Comparison of ENCODE assay signal across 8 mouse cellular contexts in the genomic region with DNA sequence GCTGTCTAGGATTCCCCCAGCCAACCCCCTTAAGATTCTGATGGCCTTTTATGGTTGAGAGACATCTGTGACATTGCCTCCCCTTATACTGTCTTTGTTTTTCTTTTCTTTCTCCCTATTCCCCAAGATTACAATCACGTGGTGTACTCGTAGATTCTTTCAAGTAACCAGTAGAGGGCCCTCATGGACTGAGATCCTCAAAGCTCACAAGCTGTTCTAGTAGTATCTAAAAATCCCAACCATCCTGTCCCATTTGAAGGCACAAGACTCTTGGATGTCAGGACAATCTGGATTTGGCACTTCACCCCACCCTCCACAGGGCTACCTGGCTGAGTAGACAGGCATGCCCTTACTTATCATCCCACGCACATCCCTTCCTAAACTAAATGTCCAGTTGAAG. TPM values are rescaled to one million over a fixed set of nuclear protein-coding genes. Genes with fewer than 3 reads are reported as not detected.
DNase-seq lines count a peak whose midpoint lies in the region; ATAC-seq and TF ChIP-seq lines count a peak whose summit lies in the region.

No protein-coding gene starts in this region.

- H3K4me2 ChIP-seq in neural tube, embryonic 13.5 days, result no peak overlapping the region
- no peak overlapping the region for H3K4me2 ChIP-seq in forebrain, embryonic 12.5 days

- H3K9ac ChIP-seq in heart, adult 2 months (ENCODE audit: low read depth, low read length), result no peak overlapping the region
- H3K9ac ChIP-seq in neural tube, embryonic 13.5 days, result no peak overlapping the region
- H3K9ac ChIP-seq in forebrain, embryonic 12.5 days, result no peak overlapping the region

- H3K9me3 ChIP-seq in neural tube, embryonic 13.5 days, result no peaks in the 10 kb centered on the region
- no peaks in the 10 kb centered on the region for H3K9me3 ChIP-seq in forebrain, embryonic 12.5 days

- no peaks in the 10 kb centered on the region for H3K36me3 ChIP-seq in heart, adult 2 months (ENCODE audit: control insufficient read depth, insufficient read depth, low read length)
- no peaks in the 10 kb centered on the region for H3K36me3 ChIP-seq in neural tube, embryonic 13.5 days
- H3K36me3 ChIP-seq in forebrain, embryonic 12.5 days (replicated peaks), result no peaks in the 10 kb centered on the region

- WGBS in heart, adult 2 months, result 31% methylated on average over 3 of the region's 3 CpGs
- 30% methylated on average over 3 of the region's 3 CpGs for WGBS in neural tube, embryonic 13.5 days
- WGBS in forebrain, embryonic 12.5 days, result 32% methylated on average over 3 of the region's 3 CpGs

- TF ChIP-seq CTCF in heart, adult 2 months (IDR thresholded peaks at IDR 0.05), result peak; percentile 71

- no peak for TF ChIP-seq EP300 in heart, adult 2 months (IDR thresholded peaks at IDR 0.05; ENCODE audit: insufficient read depth, low read depth, low read length)

- DNase-seq in heart, adult 2 months, result no peak
- no peak for DNase-seq in heart, adult 8-10 months (ENCODE audit: low spot score)
- no peak for DNase-seq in neural tube, embryonic 10.5 days (ENCODE audit: extremely low spot score, low spot score)
- peak; percentile 74 for DNase-seq in retina, embryonic 14.5 days (ENCODE audit: low spot score)
- no peak for DNase-seq in right cerebral cortex, postnatal 36 days (ENCODE audit: low spot score in 2 of 2)
- DNase-seq in kidney, postnatal 4 days, result no peak

- ATAC-seq in neural tube, embryonic 13.5 days (ENCODE audit: low read depth), result 0 out of 2 replicates have a peak, but pooled peaks have one; percentile 34
- ATAC-seq in forebrain, embryonic 12.5 days (ENCODE audit: low FRiP score), result peak; percentile 14; the same call in 1 of the 2 replicates

- no peaks in the 10 kb centered on the region for H3K4me1 ChIP-seq in heart, adult 2 months (ENCODE audit: control insufficient read depth, insufficient read depth, low read length)
- no peaks in the 10 kb centered on the region for H3K4me1 ChIP-seq in neural tube, embryonic 13.5 days (replicated peaks)
- H3K4me1 ChIP-seq in forebrain, embryonic 12.5 days, result no peaks in the 10 kb centered on the region

- H3K79me2 ChIP-seq in heart, adult 2 months (replicated peaks; ENCODE audit: control insufficient read depth, insufficient read depth, low read length), result no peaks in the 10 kb centered on the region

- intact Hi-C loops in heart, adult 2 months (cut with DNase I), result loop anchor here (2.0 kb wide), 1 partner anchor 45 kb away; no protein-coding TSS in a partner anchor

- H3K27me3 ChIP-seq in heart, adult 2 months (ENCODE audit: control insufficient read depth, insufficient read depth, low read length), result no peaks in the 10 kb centered on the region
- H3K27me3 ChIP-seq in neural tube, embryonic 13.5 days, result no peaks in the 10 kb centered on the region
- no peaks in the 10 kb centered on the region for H3K27me3 ChIP-seq in forebrain, embryonic 12.5 days

- no peak overlapping the region for H3K27ac ChIP-seq in heart, adult 2 months
- H3K27ac ChIP-seq in neural tube, embryonic 13.5 days (replicated peaks), result no peak overlapping the region
- H3K27ac ChIP-seq in forebrain, embryonic 12.5 days, result no peak overlapping the region

- no peak overlapping the region for H3K4me3 ChIP-seq in heart, adult 2 months
- no peak overlapping the region for H3K4me3 ChIP-seq in neural tube, embryonic 13.5 days
- H3K4me3 ChIP-seq in forebrain, embryonic 12.5 days (replicated peaks), result no peak overlapping the region

- no peak for TF ChIP-seq POLR2A in heart, adult 2 months (IDR thresholded peaks at IDR 0.05; ENCODE audit: insufficient read depth, low read depth, low read length)

RNA-seq across cellular contexts. Expression of gene Rrp1b, which starts 8.2 kb away (rescaled TPM):
- 10 to 100 TPM in 1 of 2 experiments, 1 to 10 TPM in 1; 7.9 to 10.3 TPM for total RNA-seq in heart, adult 2 months (2021)
- 4.8 and 7.7 TPM in 2 replicates for polyA plus RNA-seq in heart, adult 2 months (2012; rRNA removed)
- total RNA-seq in heart, adult 8-10 months (2022), result 1 to 10 TPM; 5.4 to 9.0 (median 7.5) TPM
- 33.1 and 40.4 TPM in 2 replicates for polyA plus RNA-seq in neural tube, embryonic 13.5 days (2015; fragmentation: Nextera tagmentation; extraction: Ambion mirVana)
- 63.0 and 64.5 TPM in 2 replicates for polyA plus RNA-seq in forebrain, embryonic 12.5 days (2016; fragmentation: Nextera tagmentation; extraction: Ambion mirVana)

RNA-seq across cellular contexts. Expression of gene Hsf2bp, which starts 8.5 kb away (rescaled TPM):
- total RNA-seq in heart, adult 2 months (2021), result 1 to 10 TPM; 1.3 to 1.6 TPM
- polyA plus RNA-seq in heart, adult 2 months (2012; rRNA removed), result 0.92 and 0.94 TPM in 2 replicates
- total RNA-seq in heart, adult 8-10 months (2022), result 1 to 10 TPM; 1.3 to 3.0 (median 2.2) TPM
- 0.38 and 0.59 TPM in 2 replicates for polyA plus RNA-seq in neural tube, embryonic 13.5 days (2015; fragmentation: Nextera tagmentation; extraction: Ambion mirVana)
- polyA plus RNA-seq in forebrain, embryonic 12.5 days (2016; fragmentation: Nextera tagmentation; extraction: Ambion mirVana), result 0.46 and 0.55 TPM in 2 replicates
